11 mouse cellular contexts compared by ENCODE assay signal in genomic region chr10:88296991-88297390, GRCm38 (mm10).
DNase-seq lines count a peak whose midpoint lies in the region; ATAC-seq lines count a peak whose summit lies in the region.
"Had no signal": no experiment of that assay in that cellular context is flagged by ENCODE, and none has a peak within 500 bp of the region (broad histone marks: within the 10 kb centered on the region; RNA-seq: fewer than 3 reads in every experiment).

No protein-coding gene starts in this region.

- DNase-seq in limb, embryonic 11.5 days (ENCODE audit: low spot score), result peak; percentile 33
- DNase-seq in limb, embryonic 10.5 days (ENCODE audit: low spot score), result no peak
- DNase-seq in heart, postnatal 10 days, result peak; percentile 39 to 43
- peak; percentile 23 to 59 for DNase-seq in lung, postnatal 4 days
- DNase-seq in neural tube, embryonic 10.5 days (ENCODE audit: extremely low spot score, low spot score), result no peak
- DNase-seq in left cerebral cortex, postnatal 4 days, result no peak
- no peak for DNase-seq in kidney, postnatal 14 days
- DNase-seq: adrenal gland, postnatal 14 days had no signal

- H3K9ac ChIP-seq in limb, embryonic 11.5 days (ENCODE audit: low read length), result no peak overlapping the region
- H3K9ac ChIP-seq in embryonic facial prominence, embryonic 15.5 days, result no peak overlapping the region
- H3K9ac ChIP-seq: hindbrain, embryonic 15.5 days had no signal

- no peak for ATAC-seq in limb, embryonic 11.5 days (ENCODE audit: insufficient number of reproducible peaks, low FRiP score, low TSS enrichment, low read depth)
- peak; percentile 55 for ATAC-seq in embryonic facial prominence, embryonic 15.5 days (ENCODE audit: insufficient number of reproducible peaks, low FRiP score, low TSS enrichment, low read depth)
- ATAC-seq: midbrain, embryonic 16.5 days had no signal

- intact Hi-C loops in heart, postnatal 10 days (cut with DNase I), result no loop called here
- intact Hi-C loops in left cerebral cortex, postnatal 4 days (cut with DNase I), result no loop called here

- H3K4me1 ChIP-seq in limb, embryonic 11.5 days (ENCODE audit: control insufficient read depth, insufficient read depth, low read length), result no peaks in the 10 kb centered on the region
- H3K4me1 ChIP-seq in limb, embryonic 10.5 days, result peaks cover 14% of the 10 kb centered on the region; the same call in 1 of the 2 replicates
- H3K4me1 ChIP-seq in embryonic facial prominence, embryonic 15.5 days, result 0 out of 2 replicates have a peak, but pooled peaks cover 6% of the 10 kb centered on the region
- H3K4me1 ChIP-seq: hindbrain, embryonic 15.5 days had no signal

- no peak overlapping the region for H3K4me3 ChIP-seq in limb, embryonic 11.5 days (ENCODE audit: low read depth, low read length)
- no peak overlapping the region for H3K4me3 ChIP-seq in limb, embryonic 10.5 days
- H3K4me3 ChIP-seq in embryonic facial prominence, embryonic 15.5 days (replicated peaks), result no peak overlapping the region
- H3K4me3 ChIP-seq: hindbrain, embryonic 15.5 days had no signal

- H3K27ac ChIP-seq in limb, embryonic 11.5 days (replicated peaks; ENCODE audit: low read depth, low read length), result no peak overlapping the region
- H3K27ac ChIP-seq in limb, embryonic 10.5 days, result no peak overlapping the region
- 0 out of 2 replicates have a peak overlapping the region, but pooled peaks have one; percentile 39 for H3K27ac ChIP-seq in embryonic facial prominence, embryonic 15.5 days (replicated peaks)
- H3K27ac ChIP-seq: hindbrain, embryonic 15.5 days had no signal

- H3K4me2 ChIP-seq in limb, embryonic 11.5 days (ENCODE audit: low read depth, severe bottlenecking), result no peak overlapping the region
- H3K4me2 ChIP-seq in embryonic facial prominence, embryonic 15.5 days (replicated peaks), result peak overlapping the region; percentile 21
- H3K4me2 ChIP-seq: hindbrain, embryonic 15.5 days had no signal

- H3K9me3 ChIP-seq in limb, embryonic 11.5 days (ENCODE audit: control insufficient read depth, low read length), result no peaks in the 10 kb centered on the region
- H3K9me3 ChIP-seq in limb, embryonic 10.5 days (replicated peaks), result no peaks in the 10 kb centered on the region
- 0 out of 2 replicates have a peak, but pooled peaks cover 4% of the 10 kb centered on the region for H3K9me3 ChIP-seq in embryonic facial prominence, embryonic 15.5 days (replicated peaks)
- H3K9me3 ChIP-seq: hindbrain, embryonic 15.5 days had no signal

- H3K36me3 ChIP-seq in limb, embryonic 11.5 days (ENCODE audit: control insufficient read depth, insufficient read depth, low read length), result no peaks in the 10 kb centered on the region
- no peaks in the 10 kb centered on the region for H3K36me3 ChIP-seq in limb, embryonic 10.5 days
- H3K36me3 ChIP-seq in embryonic facial prominence, embryonic 15.5 days, result no peaks in the 10 kb centered on the region
- H3K36me3 ChIP-seq: hindbrain, embryonic 15.5 days had no signal

- 33% methylated on average over 10 of the region's 10 CpGs for WGBS in limb, embryonic 11.5 days
- WGBS in limb, embryonic 10.5 days, result 46% methylated on average over 10 of the region's 10 CpGs
- WGBS in embryonic facial prominence, embryonic 15.5 days, result 36% methylated on average over 10 of the region's 10 CpGs

- H3K27me3 ChIP-seq in limb, embryonic 11.5 days (ENCODE audit: control insufficient read depth, insufficient read depth, low read length), result no peaks in the 10 kb centered on the region
- no peaks in the 10 kb centered on the region for H3K27me3 ChIP-seq in limb, embryonic 10.5 days (ENCODE audit: low read depth, poor library complexity, severe bottlenecking)
- H3K27me3 ChIP-seq in embryonic facial prominence, embryonic 15.5 days, result no peaks in the 10 kb centered on the region
- H3K27me3 ChIP-seq: hindbrain, embryonic 15.5 days had no signal

Comparison
In these comparisons a context has a peak if more than half of its experiments do, and no peak if none do; other contexts are left out.
1. DNase-seq: peak in limb, embryonic 11.5 days (single experiment), heart, postnatal 10 days (2 of 2) and lung, postnatal 4 days (2 of 2); none in limb, embryonic 10.5 days (single experiment), neural tube, embryonic 10.5 days (single experiment), left cerebral cortex, postnatal 4 days (single experiment) and kidney, postnatal 14 days (single experiment).